Mouse (Mus musculus) forebrain, embryonic 15.5 days (tissue): ENCODE measurements around the gene Nos3. TPM values are rescaled to one million over a fixed set of nuclear protein-coding genes. Genes with fewer than 3 reads are reported as not detected.

ENCODE experiments used
- ATAC-seq: fragments of 200-750 bp; cut with Nextera tagmentation; replicated peaks from 2 replicates; pipeline ENCODE4 v1.8.0; 2017; ENCODE audit warnings: mild to moderate bottlenecking, moderate TSS enrichment, moderate library complexity
- H3K27ac ChIP-seq: fragments of 300-500 bp; sonication (generic); replicated peaks from 2 replicates; pipeline ENCODE4 v1.5.1; 2015; ENCODE audit warnings: mild to moderate bottlenecking, inconsistent platforms
- H3K27me3 ChIP-seq: fragments of 300-500 bp; sonication (generic); 2 replicates; pipeline ENCODE4 v1.6.1; 2015; ENCODE audit warnings: inconsistent platforms
- H3K36me3 ChIP-seq: fragments of 300-500 bp; sonication (generic); 2 replicates; pipeline ENCODE4 v1.6.1; 2015; ENCODE audit warnings: mild to moderate bottlenecking, inconsistent platforms
- H3K4me1 ChIP-seq: fragments of 300-500 bp; sonication (generic); 2 replicates; pipeline ENCODE4 v1.6.1; 2015; ENCODE audit warnings: inconsistent platforms
- H3K4me2 ChIP-seq: fragments of 300-500 bp; sonication (generic); replicated peaks from 2 replicates; pipeline ENCODE4 v1.6.1; 2015; ENCODE audit warnings: mild to moderate bottlenecking, inconsistent platforms
- H3K4me3 ChIP-seq: fragments of 300-500 bp; sonication (generic); 2 replicates; pipeline ENCODE4 v1.5.1; 2015; ENCODE audit warnings: mild to moderate bottlenecking, inconsistent platforms
- H3K9ac ChIP-seq: fragments of 300-500 bp; sonication (generic); replicated peaks from 2 replicates; pipeline ENCODE4 v1.6.1; 2015; ENCODE audit warnings: mild to moderate bottlenecking, inconsistent platforms
- H3K9me3 ChIP-seq: fragments of 300-500 bp; sonication (generic); 2 replicates; pipeline ENCODE4 v1.6.1; 2016; ENCODE audit warnings: inconsistent platforms
- WGBS: fragments of 180-500 bp; shearing (Covaris S2); methylation state at CpG from one replicate; pipeline ENCODE4 v1.1.7; 2015; ENCODE audit warnings: mixed read lengths; 5-methylcytosine and 5-hydroxymethylcytosine counted together
- polyA plus RNA-seq: library from polyadenylated mRNA; unstranded; fragments of >200 nt; fragmentation: Nextera tagmentation; extraction: Ambion mirVana; gene quantifications from 2 replicates; pipeline ENCODE4 v1.2.1, GENCODE M21; 2015

Gene Nos3
- polyA plus RNA-seq, 1 experiment from 2014 or later, result 7.4 TPM

- no peak overlapping the region for H3K4me2 ChIP-seq
- no peaks in the 10 kb centered on the region for H3K9me3 ChIP-seq
- H3K27me3 ChIP-seq, result no peaks in the 10 kb centered on the region
- ATAC-seq, result no peak
- no peak overlapping the region for H3K9ac ChIP-seq
- no peaks in the 10 kb centered on the region for H3K4me1 ChIP-seq
- H3K4me3 ChIP-seq, result no peak overlapping the region
- H3K27ac ChIP-seq, result no peak overlapping the region
- WGBS, result 79% methylated on average over 2 of the region's 2 CpGs
- peaks cover 8% of the 10 kb centered on the region for H3K36me3 ChIP-seq
Measured at GRCm38 (mm10) chr5:24409466-24409865, 44.9 kb downstream of the Nos3 start.

DNA sequence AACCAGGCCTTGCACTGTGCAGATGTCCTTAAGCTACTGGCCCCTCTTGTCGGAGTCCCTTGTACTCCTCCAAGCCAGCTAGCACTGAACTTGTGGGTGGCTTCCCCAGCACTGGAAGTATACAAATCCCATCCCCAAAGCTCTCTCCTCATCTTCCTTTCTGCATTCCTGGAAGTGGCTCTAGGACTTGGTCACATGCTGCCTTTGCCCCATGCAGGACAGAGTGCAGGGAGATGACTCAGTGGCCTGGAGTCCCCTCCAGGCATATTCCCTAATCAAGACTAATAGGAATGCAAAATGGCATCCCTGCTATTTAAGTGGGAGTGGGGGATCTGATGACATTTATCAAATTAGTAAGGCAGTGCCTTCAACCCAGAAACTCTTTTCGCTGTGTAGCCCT, 47.5 kb downstream of the Nos3 start:
- 93% methylated on average over 2 of the region's 2 CpGs for WGBS
- ATAC-seq, result no peak
- Histone ChIP-seq H3K9me3 (no peaks in the 10 kb centered on the region), H3K27me3 (no peaks in the 10 kb centered on the region), H3K4me3 (no peak overlapping the region), H3K9ac (no peak overlapping the region), H3K4me1 (peaks cover 10% of the 10 kb centered on the region; the same call in 1 of the 2 replicates), H3K36me3 (peaks cover 8% of the 10 kb centered on the region; the same call in 1 of the 2 replicates), H3K27ac (no peak overlapping the region), H3K4me2 (no peak overlapping the region)

DNA sequence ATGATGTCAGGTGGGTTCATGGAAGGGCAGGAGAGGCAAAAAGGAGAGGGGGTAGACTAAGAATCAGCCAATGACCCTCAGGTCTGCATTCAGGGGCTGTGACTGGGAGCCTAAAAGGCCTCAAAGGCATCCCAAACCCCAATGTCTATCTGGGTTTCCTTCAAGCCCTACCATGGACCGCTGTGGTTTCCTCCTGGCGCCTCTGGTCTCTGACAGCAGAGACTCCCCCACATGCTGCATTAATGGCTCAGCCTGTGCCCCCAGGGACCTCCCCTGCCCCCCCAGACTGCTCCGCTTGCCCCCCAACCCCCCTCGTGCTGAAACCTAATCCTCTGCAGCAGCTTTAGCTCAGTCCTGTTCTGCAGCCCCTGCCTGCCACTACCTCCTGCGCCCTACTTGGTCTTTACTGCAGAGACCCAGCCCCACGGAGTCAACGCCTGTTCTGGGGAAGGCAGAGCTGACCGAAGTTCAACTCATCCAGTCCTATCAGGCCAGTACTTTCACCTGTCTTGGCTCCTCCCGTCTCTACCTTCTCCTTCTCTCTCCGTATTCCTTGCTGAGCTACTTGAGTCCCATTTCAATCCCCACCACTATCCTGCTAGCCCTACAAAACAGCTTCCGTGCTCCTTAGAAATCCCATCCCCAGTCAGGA, 48.6 kb downstream of the Nos3 start, which contains the start of gene Asic3:
Asic3 (plus strand) TSS at position 351 of the 652 bp plus-strand sequence.
- no peak within 1 kb of the TSS for H3K4me3 ChIP-seq
- no peak within 1 kb of the TSS for H3K27ac ChIP-seq
- WGBS, result 51% methylated on average over 11 of the region's 11 CpGs
- no peak within 1 kb of the TSS for H3K4me2 ChIP-seq
- peaks cover 10% of the 10 kb centered on the region; the same call in 1 of the 2 replicates for H3K4me1 ChIP-seq
- no peak within 1 kb of the TSS for H3K9ac ChIP-seq
- H3K9me3 ChIP-seq, result no peaks in the 10 kb centered on the region
- no peaks in the 10 kb centered on the region for H3K27me3 ChIP-seq
- H3K36me3 ChIP-seq, result no peaks in the 10 kb centered on the region
- no peak for ATAC-seq

- no peak overlapping the region for H3K4me2 ChIP-seq
- peaks cover 10% of the 10 kb centered on the region; the same call in 1 of the 2 replicates for H3K4me1 ChIP-seq
- ATAC-seq, result no peak
- no peak overlapping the region for H3K4me3 ChIP-seq
- no peak overlapping the region for H3K9ac ChIP-seq
- H3K9me3 ChIP-seq, result no peaks in the 10 kb centered on the region
- no peak overlapping the region for H3K27ac ChIP-seq
- H3K27me3 ChIP-seq, result no peaks in the 10 kb centered on the region
- WGBS, result 85% methylated on average over 13 of the region's 13 CpGs
- peaks cover 3% of the 10 kb centered on the region; the same call in 1 of the 2 replicates for H3K36me3 ChIP-seq
Measured at GRCm38 (mm10) chr5:24413938-24414337, 49.3 kb downstream of the Nos3 start.

DNA sequence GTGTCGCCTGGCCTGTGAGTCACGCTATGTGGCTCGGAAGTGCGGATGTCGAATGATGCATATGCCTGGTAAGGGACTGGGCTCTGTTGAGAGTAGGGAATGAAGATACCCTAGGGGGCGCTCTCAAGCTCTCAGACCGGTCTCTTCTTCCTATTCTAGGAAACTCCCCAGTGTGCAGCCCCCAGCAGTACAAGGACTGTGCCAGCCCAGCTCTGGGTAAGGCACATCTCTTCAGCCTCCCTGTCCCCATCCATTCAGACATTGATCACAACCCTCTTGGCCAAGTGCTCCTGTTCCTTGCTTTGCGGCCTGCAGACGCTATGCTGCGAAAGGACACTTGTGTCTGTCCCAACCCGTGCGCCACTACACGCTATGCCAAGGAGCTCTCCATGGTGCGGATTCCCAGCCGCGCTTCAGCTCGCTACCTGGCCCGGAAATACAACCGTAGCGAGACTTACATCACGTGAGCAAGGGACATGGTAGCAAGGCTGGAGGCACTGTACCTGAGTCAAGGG, 51.7 kb downstream of the Nos3 start:
- peaks cover 23% of the 10 kb centered on the region for H3K36me3 ChIP-seq
- no peaks in the 10 kb centered on the region for H3K27me3 ChIP-seq
- peaks cover 10% of the 10 kb centered on the region; the same call in 1 of the 2 replicates for H3K4me1 ChIP-seq
- H3K27ac ChIP-seq, result no peak overlapping the region
- 0 out of 2 replicates have a peak overlapping the region, but pooled peaks have one; percentile 13 for H3K9ac ChIP-seq
- H3K4me3 ChIP-seq, result no peak overlapping the region
- peak overlapping the region; percentile 14; the same call in 1 of the 2 replicates for H3K4me2 ChIP-seq
- 4% methylated on average over 21 of the region's 21 CpGs for WGBS
- peak; percentile 71 for ATAC-seq
- H3K9me3 ChIP-seq, result no peaks in the 10 kb centered on the region

DNA sequence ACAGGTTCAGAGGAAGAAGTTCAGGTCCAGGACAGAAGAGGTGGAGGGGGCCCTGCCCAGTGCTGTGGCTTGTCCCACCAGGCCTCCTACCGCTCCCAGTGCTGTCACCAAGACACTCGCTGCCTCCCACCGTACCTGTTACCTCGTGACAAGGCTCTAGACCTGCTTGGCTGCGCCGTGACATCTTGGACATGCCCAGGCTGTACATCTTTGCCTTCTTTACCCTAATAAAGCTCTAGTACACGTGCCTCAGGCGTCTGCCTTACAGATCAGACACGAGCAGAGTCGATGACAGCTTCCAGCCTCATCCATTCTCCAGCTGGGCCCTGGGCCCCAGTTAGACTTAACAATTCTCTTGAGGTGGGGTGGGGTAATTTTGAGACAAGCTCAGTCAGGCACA, 53.0 kb downstream of the Nos3 start:
- H3K4me3 ChIP-seq, result no peak overlapping the region
- no peaks in the 10 kb centered on the region for H3K27me3 ChIP-seq
- no peak overlapping the region for H3K27ac ChIP-seq
- ATAC-seq, result no peak
- 92% methylated on average over 10 of the region's 10 CpGs for WGBS
- H3K9ac ChIP-seq, result no peak overlapping the region
- H3K4me2 ChIP-seq, result no peak overlapping the region
- peaks cover 23% of the 10 kb centered on the region for H3K36me3 ChIP-seq
- H3K4me1 ChIP-seq, result peaks cover 19% of the 10 kb centered on the region
- H3K9me3 ChIP-seq, result no peaks in the 10 kb centered on the region

GRCm38 (mm10) chr5:24420381-24420780, 55.8 kb downstream of the Nos3 start:
- WGBS, result 87% methylated on average over 9 of the region's 9 CpGs
- H3K4me2 ChIP-seq, result no peak overlapping the region
- H3K4me3 ChIP-seq, result no peak overlapping the region
- H3K4me1 ChIP-seq, result peaks cover 36% of the 10 kb centered on the region
- no peak overlapping the region for H3K27ac ChIP-seq
- H3K36me3 ChIP-seq, result peaks cover 23% of the 10 kb centered on the region
- H3K9ac ChIP-seq, result no peak overlapping the region
- no peaks in the 10 kb centered on the region for H3K27me3 ChIP-seq
- H3K9me3 ChIP-seq, result no peaks in the 10 kb centered on the region
- no peak for ATAC-seq

GRCm38 (mm10) chr5:24423129-24424003, 58.8 kb downstream of the Nos3 start, which contains the start of the genes Cdk5 and Slc4a2:
Gene Cdk5 (minus strand): TSS chr5:24423530.
Gene Slc4a2 (plus strand): TSS chr5:24423837.
- Histone ChIP-seq H3K36me3 (peaks cover 23% of the 10 kb centered on the region), H3K4me2 (peak within 1 kb of the TSS; percentile 89), H3K27me3 (no peaks in the 10 kb centered on the region), H3K9me3 (no peaks in the 10 kb centered on the region), H3K4me3 (peak within 1 kb of the TSS; percentile 65), H3K27ac (peak within 1 kb of the TSS; percentile 94), H3K9ac (peak within 1 kb of the TSS; percentile 84), H3K4me1 (peaks cover 48% of the 10 kb centered on the region)
- peak; percentile 97 for ATAC-seq
- WGBS, result under 1% methylated on average over 46 of the region's 46 CpGs

GRCm38 (mm10) chr5:24424004-24424781, 59.6 kb downstream of the Nos3 start:
- peak overlapping the region; percentile 89 for H3K4me2 ChIP-seq
- H3K9ac ChIP-seq, result peak overlapping the region; percentile 63
- peak overlapping the region; percentile 65 for H3K4me3 ChIP-seq
- H3K4me1 ChIP-seq, result peaks cover 48% of the 10 kb centered on the region
- H3K27me3 ChIP-seq, result no peaks in the 10 kb centered on the region
- 11% methylated on average over 21 of the region's 21 CpGs for WGBS
- H3K27ac ChIP-seq, result peak overlapping the region; percentile 94
- H3K36me3 ChIP-seq, result peaks cover 18% of the 10 kb centered on the region
- ATAC-seq, result no peak; the same call in 1 of the 2 replicates
- no peaks in the 10 kb centered on the region for H3K9me3 ChIP-seq

GRCm38 (mm10) chr5:24424861-24425411, 60.3 kb downstream of the Nos3 start:
- Histone ChIP-seq H3K4me1 (peaks cover 48% of the 10 kb centered on the region), H3K4me2 (peak overlapping the region; percentile 89), H3K27me3 (no peaks in the 10 kb centered on the region), H3K4me3 (peak overlapping the region; percentile 65), H3K9ac (peak overlapping the region; percentile 63), H3K9me3 (no peaks in the 10 kb centered on the region), H3K27ac (peak overlapping the region; percentile 94), H3K36me3 (peaks cover 11% of the 10 kb centered on the region)
- 1% methylated on average over 60 of the region's 60 CpGs for WGBS
- ATAC-seq, result no peak

- Histone ChIP-seq H3K4me1 (peaks cover 48% of the 10 kb centered on the region), H3K9me3 (no peaks in the 10 kb centered on the region), H3K4me3 (peak overlapping the region; percentile 65), H3K4me2 (peak overlapping the region; percentile 89), H3K9ac (peak overlapping the region; percentile 63), H3K36me3 (peaks cover 6% of the 10 kb centered on the region), H3K27me3 (no peaks in the 10 kb centered on the region), H3K27ac (peak overlapping the region; percentile 18; the same call in 1 of the 2 replicates)
- WGBS, result under 1% methylated on average over 26 of the region's 30 CpGs
- no peak for ATAC-seq
Measured at GRCm38 (mm10) chr5:24425421-24426036, 60.9 kb downstream of the Nos3 start.
